30 mouse cellular contexts compared by ENCODE assay signal in genomic region chr11:103181349-103181748, GRCm38 (mm10). TPM values are rescaled to one million over a fixed set of nuclear protein-coding genes. Genes with fewer than 3 reads are reported as not detected.
"Had no signal": no experiment of that assay in that cellular context is flagged by ENCODE, and none has a peak within 500 bp of the region (broad histone marks: within the 10 kb centered on the region; RNA-seq: fewer than 3 reads in every experiment).

No protein-coding gene starts in this region.

- H3K27ac ChIP-seq: heart, embryonic 10.5 days; hindbrain, embryonic 10.5 days; hindbrain, embryonic 12.5 days; hindbrain, embryonic 14.5 days; intestine, embryonic 15.5 days; kidney, embryonic 15.5 days; left cerebral cortex, adult 2 months; limb, embryonic 10.5 days; limb, embryonic 12.5 days; liver, embryonic 13.5 days; liver, embryonic 15.5 days had no signal

- H3K9me3 ChIP-seq: heart, embryonic 10.5 days; heart, embryonic 12.5 days; hindbrain, embryonic 10.5 days; hindbrain, embryonic 12.5 days; intestine, embryonic 15.5 days; kidney, embryonic 15.5 days; limb, embryonic 10.5 days; limb, embryonic 12.5 days; liver, embryonic 13.5 days; liver, embryonic 15.5 days had no signal

- H3K4me2 ChIP-seq: heart, embryonic 12.5 days; hindbrain, embryonic 12.5 days; hindbrain, embryonic 14.5 days; intestine, embryonic 15.5 days; kidney, embryonic 15.5 days; limb, embryonic 12.5 days; liver, embryonic 11.5 days; liver, embryonic 13.5 days; liver, embryonic 15.5 days had no signal

- DNase-seq: gastrocnemius, postnatal 25 days; heart, adult 18-20 months; heart, postnatal 10 days; heart, postnatal 4 days; layer of hippocampus, adult 9-11 months; liver; liver, embryonic 13.5 days had no signal

- ATAC-seq: hindbrain, embryonic 16.5 days; inflammation-experienced regulatory T-cells, adult 6 months had no signal

- H3K36me3 ChIP-seq: heart, embryonic 10.5 days; heart, embryonic 12.5 days; hindbrain, embryonic 10.5 days; hindbrain, embryonic 12.5 days; intestine, embryonic 15.5 days; kidney, embryonic 15.5 days; limb, embryonic 10.5 days; limb, embryonic 12.5 days; liver, embryonic 13.5 days; liver, embryonic 15.5 days had no signal

- H3K4me3 ChIP-seq: heart, embryonic 10.5 days; heart, embryonic 12.5 days; hindbrain, embryonic 10.5 days; hindbrain, embryonic 12.5 days; intestine, embryonic 15.5 days; kidney, embryonic 15.5 days; left cerebral cortex, adult 2 months; limb, embryonic 10.5 days; limb, embryonic 12.5 days; liver, embryonic 13.5 days; liver, embryonic 15.5 days had no signal

- H3K4me1 ChIP-seq: hindbrain, embryonic 10.5 days; hindbrain, embryonic 12.5 days; kidney, embryonic 15.5 days; limb, embryonic 10.5 days; limb, embryonic 12.5 days had no signal

- H3K9ac ChIP-seq: heart, embryonic 12.5 days; hindbrain, embryonic 12.5 days; hindbrain, embryonic 14.5 days; intestine, embryonic 15.5 days; kidney, embryonic 15.5 days; limb, embryonic 12.5 days; liver, embryonic 13.5 days; liver, embryonic 15.5 days had no signal

- H3K27me3 ChIP-seq: intestine, embryonic 15.5 days; kidney, embryonic 15.5 days; liver, embryonic 13.5 days; liver, embryonic 15.5 days had no signal

RNA-seq across cellular contexts. Expression of gene 1700023F06Rik, which starts 27.0 kb away (rescaled TPM):
- total RNA-seq: gastrocnemius, postnatal 25 days; gastrocnemius, postnatal 4 days; granulocyte monocyte progenitor cell, adult 5-6 weeks; heart, adult 18-20 months; heart, adult 8-10 months; heart, postnatal 10 days; heart, postnatal 25 days; heart, postnatal 4 days had no signal
- polyA plus RNA-seq: heart, embryonic 12.5 days; inflammation-experienced regulatory T-cells, adult 6 months; liver, embryonic 13.5 days had no signal

RNA-seq across cellular contexts. Expression of gene Spata32, which starts 36.9 kb away (rescaled TPM):
- total RNA-seq: gastrocnemius, postnatal 25 days; gastrocnemius, postnatal 4 days; heart, adult 18-20 months; heart, adult 8-10 months; heart, postnatal 10 days; heart, postnatal 25 days; heart, postnatal 4 days had no signal
- polyA plus RNA-seq: heart, embryonic 10.5 days; heart, embryonic 12.5 days; heart, embryonic 14.5 days; heart, embryonic 16.5 days; hindbrain, embryonic 10.5 days; hindbrain, embryonic 12.5 days; inflammation-experienced regulatory T-cells, adult 6 months; intestine, embryonic 15.5 days; intestine, postnatal 0 days; kidney, embryonic 15.5 days; kidney, postnatal 0 days; limb, embryonic 10.5 days; limb, embryonic 12.5 days; limb, embryonic 14.5 days; liver, embryonic 11.5 days; liver, embryonic 13.5 days; liver, embryonic 15.5 days had no signal
